Mouse (Mus musculus) embryo, embryonic 11.5 days (tissue): Measurements from ENCODE around the gene Zkscan14.
A peak's percentile ranks its signal among the peaks of the same experiment; 100 is the strongest.
"Not testable (repeated sequence)": the region's sequence is repeated elsewhere in the genome, so short reads cannot be mapped to it uniquely, and the experiment has no call there.

ENCODE experiments used
- DNase-seq: peaks from one replicate; pipeline ENCODE4 v3.0.0-alpha.2; 2012; ENCODE audit warnings: low read depth, low spot score

The Zkscan14 gene

DNA sequence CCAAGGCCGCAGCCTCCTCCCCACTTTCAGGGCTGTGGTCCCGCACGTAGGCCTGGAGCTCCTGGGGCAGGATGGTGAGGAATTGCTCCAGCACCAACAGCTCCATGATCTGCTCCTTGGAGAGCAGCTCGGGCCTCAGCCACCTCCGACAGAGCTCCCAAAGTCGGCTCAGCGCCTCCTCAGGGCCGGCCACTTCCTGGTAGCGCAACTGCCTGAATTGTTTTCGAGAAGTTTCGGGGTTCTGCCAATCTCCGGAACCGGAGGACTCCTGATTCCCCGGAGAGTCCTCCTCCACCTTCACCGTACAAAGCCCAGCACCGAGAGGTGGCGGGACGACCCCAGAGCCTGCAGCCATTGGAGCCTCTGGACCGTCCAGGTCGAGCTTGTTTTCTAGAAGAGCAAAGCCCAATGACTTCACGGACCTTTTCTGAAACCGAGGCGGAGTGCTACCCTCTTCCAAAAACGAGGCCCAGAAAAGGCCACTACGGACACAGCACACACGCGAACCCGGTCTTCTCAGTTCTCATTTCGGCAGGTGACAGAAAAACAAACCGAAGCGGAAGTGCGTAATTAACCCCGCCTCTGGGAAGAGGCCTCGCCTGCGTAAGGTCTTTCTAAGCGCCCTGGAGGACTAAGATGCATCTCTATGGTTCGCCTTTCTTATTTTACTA, at the start of gene Zkscan14:
Zkscan14 (minus strand) TSS at position 548 of the 671 bp plus-strand sequence.
- peak; percentile 75 for DNase-seq

GRCm38 (mm10) chr5:145249520-145249919, 47.9 kb upstream of the Zkscan14 start:
- no peak for DNase-seq

GRCm38 (mm10) chr5:145234636-145235035, 33.0 kb upstream of the Zkscan14 start:
- peak; percentile 8 for DNase-seq

GRCm38 (mm10) chr5:145231893-145232411, 30.3 kb upstream of the Zkscan14 start:
- no peak for DNase-seq

- peak; percentile 96 for DNase-seq
Observed at GRCm38 (mm10) chr5:145231367-145231871, 29.8 kb upstream of the Zkscan14 start, which contains the start of gene Zfp655. Zfp655 (plus strand) TSS chr5:145231715.

- DNase-seq, result no peak
Observed at GRCm38 (mm10) chr5:145230641-145231040, 29.0 kb upstream of the Zkscan14 start.

DNA sequence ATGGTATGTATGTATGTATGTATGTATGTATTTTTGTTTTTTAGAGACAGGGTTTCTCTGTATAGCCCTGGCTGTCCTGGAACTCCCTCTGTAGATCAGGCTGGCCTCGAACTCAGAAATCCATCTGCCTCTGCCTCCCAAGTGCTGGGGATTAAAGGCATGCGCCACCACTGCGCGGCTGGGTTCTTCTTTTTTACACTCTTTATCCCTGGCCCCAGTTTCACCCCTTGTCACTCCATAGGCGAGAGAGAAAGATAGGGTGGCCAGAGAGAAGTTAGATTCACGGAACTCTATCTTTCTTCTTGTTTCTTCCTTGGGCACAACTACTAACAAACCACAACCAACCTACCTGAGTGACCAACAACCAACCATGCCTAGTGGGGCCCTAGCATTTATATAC, 27.6 kb upstream of the Zkscan14 start:
- not testable (repeated sequence) for DNase-seq

GRCm38 (mm10) chr5:145226453-145226852, 24.8 kb upstream of the Zkscan14 start:
- no peak for DNase-seq

- DNase-seq, result no peak
Observed at GRCm38 (mm10) chr5:145223395-145223794, 21.7 kb upstream of the Zkscan14 start.

- no peak for DNase-seq
Observed at GRCm38 (mm10) chr5:145222840-145223239, 21.2 kb upstream of the Zkscan14 start.

DNA sequence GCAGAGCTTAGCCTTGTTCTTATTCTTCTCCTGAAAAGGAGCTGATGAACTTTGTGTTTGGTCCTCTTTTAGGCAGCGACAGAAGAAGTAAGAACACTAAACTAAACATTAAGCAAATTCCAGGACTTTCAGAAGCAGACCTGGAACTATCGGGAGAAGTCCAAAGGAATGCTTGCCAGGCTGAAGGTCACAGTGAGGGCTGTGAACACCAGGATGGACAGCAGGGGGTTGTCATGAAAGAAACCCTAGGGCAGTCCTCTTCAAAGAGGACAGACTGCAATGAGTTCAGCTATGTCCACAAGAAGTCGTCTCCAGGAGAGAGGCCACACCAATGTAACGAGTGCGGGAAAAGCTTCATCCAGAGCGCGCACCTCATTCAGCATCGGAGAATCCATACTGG, 18.3 kb upstream of the Zkscan14 start:
- no peak for DNase-seq

DNA sequence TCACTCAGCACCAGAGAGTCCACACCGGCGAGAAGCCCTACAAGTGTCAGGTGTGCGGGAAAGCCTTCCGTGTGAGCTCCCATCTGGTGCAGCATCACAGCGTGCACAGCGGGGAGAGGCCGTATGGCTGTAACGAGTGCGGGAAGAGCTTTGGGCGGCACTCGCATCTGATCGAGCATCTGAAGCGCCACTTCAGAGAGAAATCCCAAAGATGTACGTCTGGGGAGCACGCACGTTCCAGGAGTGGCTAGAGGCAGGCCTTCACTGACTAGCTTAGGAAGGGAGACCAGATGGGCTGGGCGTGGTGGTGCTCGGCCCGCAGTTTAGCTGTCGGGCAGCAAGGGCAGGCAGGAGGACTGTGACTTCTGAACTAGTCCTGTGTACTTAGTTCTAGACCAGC, 17.0 kb upstream of the Zkscan14 start:
- DNase-seq, result no peak

GRCm38 (mm10) chr5:145218206-145218605, 16.5 kb upstream of the Zkscan14 start:
- no peak for DNase-seq

- DNase-seq, result no peak
Observed at GRCm38 (mm10) chr5:145217746-145218145, 16.1 kb upstream of the Zkscan14 start.

- no peak for DNase-seq
Observed at GRCm38 (mm10) chr5:145214679-145215078, 13.0 kb upstream of the Zkscan14 start.

GRCm38 (mm10) chr5:145213505-145213904, 11.8 kb upstream of the Zkscan14 start:
- no peak for DNase-seq

DNA sequence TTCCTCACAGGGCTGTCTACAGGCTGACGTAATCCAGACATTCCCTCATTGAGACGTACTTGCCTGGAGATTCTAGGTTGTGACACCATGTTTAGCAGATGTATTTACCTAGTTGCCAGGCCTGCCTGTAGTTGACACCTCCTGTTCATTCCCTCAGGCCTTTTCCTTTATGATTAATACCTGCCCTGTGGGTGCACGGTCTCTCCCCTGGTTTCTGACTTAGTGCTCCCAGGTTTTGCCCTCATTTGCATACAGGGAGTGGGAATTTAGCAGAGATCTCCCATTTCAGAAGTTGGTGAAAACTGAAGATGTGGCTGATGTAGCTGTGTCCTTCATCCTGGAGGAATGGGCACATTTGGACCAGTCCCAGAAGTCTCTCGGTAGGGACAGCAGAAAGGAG, 10.5 kb upstream of the Zkscan14 start:
- DNase-seq, result no peak

- no peak for DNase-seq
Observed at GRCm38 (mm10) chr5:145211340-145211739, 9.7 kb upstream of the Zkscan14 start.

DNA sequence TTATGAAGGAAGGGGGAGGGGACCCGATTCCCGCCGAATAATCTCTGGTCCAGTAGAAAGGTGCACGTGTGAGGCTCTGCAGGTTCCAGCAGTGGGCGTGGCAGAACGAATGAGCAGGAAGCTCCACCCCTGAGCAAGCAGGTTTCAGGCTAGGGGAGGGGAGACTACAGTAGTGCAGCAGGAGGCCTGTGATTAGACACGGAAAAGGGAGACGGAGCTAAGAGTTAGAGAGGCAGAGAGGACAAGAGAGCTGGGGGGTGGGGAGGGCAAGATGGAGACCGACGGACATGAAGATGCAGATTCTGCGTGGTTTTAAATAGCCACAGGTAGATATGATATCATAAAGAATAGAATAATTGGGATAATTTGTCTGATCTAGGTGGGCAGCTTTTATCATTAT, 6.7 kb upstream of the Zkscan14 start:
- not testable (repeated sequence) for DNase-seq

DNA sequence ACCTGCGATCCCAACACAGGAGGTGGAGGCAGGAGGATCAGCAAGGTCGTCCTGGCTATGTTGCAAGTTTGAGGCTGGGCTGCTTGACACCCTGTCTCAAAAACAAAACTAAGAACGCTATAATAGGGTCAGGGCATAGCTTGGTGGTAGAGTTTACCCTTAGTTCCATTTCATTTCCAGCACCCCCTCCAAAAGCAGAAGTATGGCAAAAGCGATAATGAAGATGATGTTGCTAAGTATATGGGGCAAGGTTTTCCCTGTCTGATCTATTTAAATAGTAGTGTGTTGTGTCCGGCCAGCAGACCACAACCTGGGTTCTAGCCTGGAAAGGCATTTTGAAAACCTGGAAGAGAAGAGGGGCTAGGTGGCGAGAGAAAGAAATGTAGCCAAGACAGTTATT, 6.3 kb upstream of the Zkscan14 start:
- DNase-seq, result no peak

- DNase-seq, result no peak
Observed at GRCm38 (mm10) chr5:145207385-145207784, 5.7 kb upstream of the Zkscan14 start.

- DNase-seq, result no peak
Observed at GRCm38 (mm10) chr5:145205041-145205440, 3.4 kb upstream of the Zkscan14 start.
